Mouse (Mus musculus) gastrocnemius, postnatal 4 days (tissue): ENCODE results near the gene Ddx39b. TPM values are rescaled to one million over a fixed set of nuclear protein-coding genes. Genes with fewer than 3 reads are reported as not detected.

ENCODE experiments used
- DNase-seq, 2 experiments: peaks; one replicate each; pipeline ENCODE4 v3.0.0; 2021 to 2022; ENCODE audit warnings: low spot score in 2 of 2, mixed read lengths in 2 of 2
- long read RNA-seq, 2 experiments: library from polyadenylated mRNA; stranded (forward); transcript quantifications; one replicate each; pipeline ENCODE4 v2.0.0; 2021
- total RNA-seq, 2 experiments: library from RNA; stranded (reverse); gene quantifications; 2 replicates each; pipeline ENCODE4 v1.2.3; 2021

Gene Ddx39b
- total RNA-seq, result 100 to 1,000 TPM; 219 to 233 TPM
- long read RNA-seq, experiment 1, transcript Ddx39b-201 (11 exons, 1,739 nt), result major isoform, 200 of 265 reads
- long read RNA-seq, experiment 1, transcript Ddx39b-203 (10 exons, 2,848 nt), result minor isoform, 9 of 265 reads
- long read RNA-seq, experiment 1, partial matches to known transcripts, result 22 of 265 reads
- long read RNA-seq, experiment 1, other reads (novel, unspliced or antisense), result 34 of 265 reads
- long read RNA-seq, experiment 2, transcript Ddx39b-201 (11 exons, 1,739 nt), result major isoform, 226 of 314 reads
- long read RNA-seq, experiment 2, transcript Ddx39b-203 (10 exons, 2,848 nt), result minor isoform, 17 of 314 reads
- long read RNA-seq, experiment 2, partial matches to known transcripts, result 29 of 314 reads
- long read RNA-seq, experiment 2, other reads (novel, unspliced or antisense), result 41 of 314 reads

- DNase-seq, result peak; percentile 94 to 96
These were observed at the start of gene Ddx39b for GRCm38 (mm10) chr17:35241305-35242014. TSS of gene Ddx39b (plus strand) at chr17:35241746.

GRCm38 (mm10) chr17:35192924-35193323 lies 48.6 kb upstream of the Ddx39b start:
- DNase-seq, result no peak

GRCm38 (mm10) chr17:35193881-35194843 lies 47.4 kb upstream of the Ddx39b start, which contains the start of gene Ltb:
TSS of gene Ltb (plus strand) at chr17:35194439.
- DNase-seq, result no peak

- no peak for DNase-seq
These were observed 46.5 kb upstream of the Ddx39b start for GRCm38 (mm10) chr17:35194844-35195630.

- DNase-seq, result peak; percentile 78 to 87
These were observed 45.8 kb upstream of the Ddx39b start for GRCm38 (mm10) chr17:35195631-35196320.

- no peak for DNase-seq
These were observed 45.3 kb upstream of the Ddx39b start for GRCm38 (mm10) chr17:35196321-35196641.

- DNase-seq, result no peak
These were observed 44.4 kb upstream of the Ddx39b start for GRCm38 (mm10) chr17:35197126-35197525.

GRCm38 (mm10) chr17:35198029-35198428 lies 43.5 kb upstream of the Ddx39b start:
- DNase-seq, result no peak

GRCm38 (mm10) chr17:35198946-35199345 lies 42.6 kb upstream of the Ddx39b start:
- no peak for DNase-seq

- DNase-seq, result no peak
These were observed 41.1 kb upstream of the Ddx39b start for GRCm38 (mm10) chr17:35200398-35200797.

- DNase-seq, result no peak
These were observed 40.4 kb upstream of the Ddx39b start for GRCm38 (mm10) chr17:35201128-35201527.

- DNase-seq, result peak in 1 of 2 experiments; percentile 52
These were observed 39.8 kb upstream of the Ddx39b start, which contains the start of gene Tnf for GRCm38 (mm10) chr17:35201787-35202186. TSS of gene Tnf (minus strand) at chr17:35202007.

- no peak for DNase-seq
These were observed 39.1 kb upstream of the Ddx39b start for GRCm38 (mm10) chr17:35202442-35202841.

GRCm38 (mm10) chr17:35204494-35205379 lies 36.8 kb upstream of the Ddx39b start, which contains the start of gene Lta:
TSS of gene Lta (minus strand) at chr17:35205351.
- DNase-seq, result no peak

- DNase-seq, result no peak
These were observed 36.2 kb upstream of the Ddx39b start for GRCm38 (mm10) chr17:35205380-35205769.

GRCm38 (mm10) chr17:35209785-35210535 lies 31.6 kb upstream of the Ddx39b start:
- no peak for DNase-seq

- DNase-seq, result no peak
These were observed 31.0 kb upstream of the Ddx39b start for GRCm38 (mm10) chr17:35210593-35210992.

- DNase-seq, result no peak
These were observed 28.5 kb upstream of the Ddx39b start for GRCm38 (mm10) chr17:35213071-35213470.
